Mouse (Mus musculus): ENCODE results near the gene Gapt.

The Gapt gene

DNA sequence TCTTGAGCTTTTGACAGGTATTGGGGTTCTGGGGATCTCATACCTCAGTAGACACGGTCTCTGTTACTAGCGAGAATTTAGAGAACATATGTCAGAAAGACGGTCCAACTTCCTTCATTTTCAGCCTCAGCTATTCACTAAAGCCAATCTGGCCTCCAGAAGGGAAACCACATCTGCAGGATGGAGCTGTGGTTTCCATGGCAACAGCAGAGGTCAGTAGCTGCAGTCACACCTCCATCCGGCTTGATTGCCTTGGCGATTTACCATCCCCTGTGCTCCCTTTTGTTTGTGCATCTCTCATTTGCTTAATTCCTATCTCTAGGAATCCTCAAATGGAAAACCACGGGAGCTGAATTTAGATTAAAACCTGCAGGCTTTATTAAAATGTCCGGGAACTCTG is 10.3 kb downstream of the Gapt start:
- no peak for DNase-seq (ENCODE audit: low spot score in 2 of 2)

DNA sequence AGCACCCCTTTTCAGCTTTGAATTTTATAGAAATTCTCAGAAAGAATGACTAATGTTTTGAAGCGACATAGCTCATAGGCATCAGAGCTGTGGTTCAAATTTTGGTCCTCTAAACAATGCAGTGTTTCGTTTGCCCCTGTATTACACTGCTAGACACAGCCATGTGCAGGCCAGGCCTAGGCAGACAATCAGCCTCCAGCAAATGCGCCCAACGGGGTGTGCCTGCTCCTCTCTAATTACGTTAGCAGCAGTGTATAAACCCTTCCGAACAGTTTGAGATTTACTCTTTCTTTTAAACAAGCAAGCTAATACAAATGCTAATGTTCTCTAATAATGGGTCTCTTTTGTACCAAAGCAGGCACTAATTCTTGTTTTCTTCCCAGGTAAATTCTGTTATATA is 14.4 kb downstream of the Gapt start:
- DNase-seq (ENCODE audit: low spot score in 2 of 2), result no peak

DNA sequence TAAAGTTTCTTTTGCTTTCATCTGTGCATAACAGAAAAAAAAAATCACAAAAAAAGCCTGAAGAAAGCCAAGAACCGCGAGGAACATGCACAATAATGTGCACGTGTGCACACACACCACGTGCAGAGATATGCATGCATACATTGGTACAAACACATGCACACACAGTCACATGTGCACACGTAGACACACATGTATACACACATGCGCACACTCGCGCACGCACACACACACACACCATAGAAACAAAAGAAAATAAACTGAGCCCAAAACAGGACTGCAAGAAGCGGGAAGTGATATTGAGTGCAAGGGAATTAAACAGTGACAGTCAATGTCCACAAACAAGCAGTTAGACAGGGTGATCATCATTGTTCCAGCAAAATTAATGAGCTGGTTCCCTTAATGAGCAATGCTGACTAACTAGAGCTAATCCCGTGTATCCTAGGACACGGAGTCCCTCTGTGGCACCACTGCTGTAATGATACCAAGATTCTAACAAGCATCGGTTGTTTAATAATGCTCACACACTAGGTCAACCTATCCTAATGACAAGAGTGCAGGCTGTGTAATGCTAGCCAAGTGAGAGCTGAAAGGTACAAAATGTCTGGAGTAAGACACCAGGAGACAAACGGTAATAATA is 23.9 kb downstream of the Gapt start:
- DNase-seq (ENCODE audit: low spot score in 2 of 2), result no peak

DNA sequence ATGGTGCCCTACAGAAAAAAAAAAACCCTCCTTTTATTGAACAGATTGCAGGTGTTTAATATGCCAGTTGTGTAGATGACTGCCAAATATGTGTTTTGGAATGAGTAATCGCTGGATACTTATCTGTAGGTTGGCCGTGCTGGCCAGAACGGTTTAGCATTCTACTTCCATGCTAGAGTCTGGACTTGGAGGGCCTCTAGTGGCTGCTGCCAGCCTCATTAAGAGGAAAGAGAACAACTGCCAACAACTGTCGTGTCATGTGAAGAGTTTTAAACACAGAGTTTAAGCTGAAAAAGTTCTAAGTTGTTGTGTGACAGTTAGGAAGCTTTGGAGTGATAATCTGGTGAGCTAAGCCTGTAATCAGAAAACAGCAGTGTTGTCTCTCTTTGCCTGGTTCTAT is 38.3 kb downstream of the Gapt start:
- no peak for DNase-seq (ENCODE audit: low spot score in 2 of 2)

DNA sequence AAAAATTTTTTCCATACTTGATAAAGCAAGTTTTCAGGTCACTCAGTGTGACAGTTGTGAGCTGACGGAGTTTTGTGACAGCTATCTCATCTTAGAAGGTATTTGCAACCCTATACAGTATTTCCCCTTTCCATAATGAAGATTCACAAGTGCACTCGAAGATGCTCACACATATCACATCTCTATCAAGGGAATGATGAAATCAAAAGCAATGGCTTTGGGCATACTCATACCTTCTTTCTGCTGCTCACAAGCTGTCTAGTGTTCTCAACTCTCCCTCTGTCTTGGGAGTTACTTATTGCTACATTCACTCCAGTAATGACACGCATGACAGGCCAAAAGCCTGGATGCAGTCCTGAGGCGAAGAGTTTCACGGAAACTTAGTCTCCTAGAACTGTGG is 49.8 kb downstream of the Gapt start:
- no peak for DNase-seq (ENCODE audit: low spot score in 2 of 2)
